Mouse (Mus musculus) liver, embryonic 15.5 days (tissue): ENCODE results near the gene Ccl12. TPM values are rescaled to one million over a fixed set of nuclear protein-coding genes. Genes with fewer than 3 reads are reported as not detected.

ENCODE experiments used
- ATAC-seq: fragments of 200-750 bp; cut with Nextera tagmentation; 2 replicates; pipeline ENCODE4 v1.8.0; 2017; ENCODE audit warnings: moderate number of reproducible peaks, mild to moderate bottlenecking, moderate library complexity; ENCODE audit not compliant: insufficient read depth
- H3K27ac ChIP-seq: fragments of 300-500 bp; sonication (generic); replicated peaks from 2 replicates; pipeline ENCODE4 v1.5.1; 2015; ENCODE audit warnings: mild to moderate bottlenecking, inconsistent platforms
- H3K27me3 ChIP-seq: fragments of 300-500 bp; sonication (generic); 2 replicates; pipeline ENCODE4 v1.6.1; 2015; ENCODE audit warnings: mild to moderate bottlenecking, inconsistent platforms
- H3K36me3 ChIP-seq: fragments of 300-500 bp; sonication (generic); replicated peaks from 2 replicates; pipeline ENCODE4 v1.6.1; 2015; ENCODE audit warnings: moderate library complexity, mild to moderate bottlenecking, inconsistent platforms
- H3K4me1 ChIP-seq: fragments of 300-500 bp; sonication (generic); replicated peaks from 2 replicates; pipeline ENCODE4 v1.6.1; 2015; ENCODE audit warnings: inconsistent platforms
- H3K4me2 ChIP-seq: fragments of 300-500 bp; sonication (generic); 2 replicates; pipeline ENCODE4 v1.6.1; 2015; ENCODE audit warnings: moderate library complexity, mild to moderate bottlenecking, inconsistent platforms
- H3K4me3 ChIP-seq: fragments of 300-500 bp; sonication (generic); replicated peaks from 2 replicates; pipeline ENCODE4 v1.5.1; 2015; ENCODE audit warnings: mild to moderate bottlenecking, inconsistent platforms
- H3K9ac ChIP-seq: fragments of 300-500 bp; sonication (generic); 2 replicates; pipeline ENCODE4 v1.6.1; 2015; ENCODE audit warnings: moderate library complexity, mild to moderate bottlenecking, inconsistent platforms
- H3K9me3 ChIP-seq: fragments of 300-500 bp; sonication (generic); replicated peaks from 2 replicates; pipeline ENCODE4 v1.6.1; 2016; ENCODE audit warnings: inconsistent platforms
- WGBS: fragments of 180-500 bp; shearing (Covaris S2); methylation state at CpG from one replicate; pipeline ENCODE4 v1.1.7; 2015; ENCODE audit warnings: mixed read lengths; ENCODE audit not compliant: insufficient replicate concordance; 5-methylcytosine and 5-hydroxymethylcytosine counted together
- polyA plus RNA-seq: library from polyadenylated mRNA; unstranded; fragments of >200 nt; fragmentation: Nextera tagmentation; extraction: Ambion mirVana; gene quantifications from 2 replicates; pipeline ENCODE4 v1.2.1, GENCODE M21; 2015

Ccl12 gene
- polyA plus RNA-seq, 1 experiment from 2014 or later, result 0.53 TPM

DNA sequence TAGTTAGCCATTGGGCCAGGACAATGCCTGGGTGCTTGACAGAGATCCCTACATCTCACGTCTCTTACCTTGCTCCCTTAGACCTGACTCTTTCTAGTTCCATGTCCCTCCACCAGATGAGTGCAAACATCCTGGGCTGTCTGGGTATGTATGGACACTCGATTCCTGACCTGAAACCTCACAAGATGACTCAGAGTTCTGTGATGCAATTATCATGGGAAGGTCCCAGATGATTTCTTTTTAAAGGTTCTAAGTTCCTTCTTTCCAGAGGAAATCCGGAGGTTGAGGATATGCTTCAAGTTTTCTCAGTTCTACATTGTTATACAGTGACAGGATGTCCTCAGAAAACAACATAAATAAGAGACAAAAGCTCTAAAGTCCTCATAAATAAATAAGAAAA is 20.8 kb upstream of the Ccl12 start:
- Histone ChIP-seq H3K9ac (no peak overlapping the region), H3K27me3 (no peaks in the 10 kb centered on the region), H3K36me3 (no peaks in the 10 kb centered on the region), H3K4me3 (no peak overlapping the region), H3K4me2 (no peak overlapping the region), H3K4me1 (no peaks in the 10 kb centered on the region), H3K27ac (no peak overlapping the region), H3K9me3 (no peaks in the 10 kb centered on the region)
- ATAC-seq, result no peak
- WGBS, result 42% methylated on average over 3 of the region's 3 CpGs

DNA sequence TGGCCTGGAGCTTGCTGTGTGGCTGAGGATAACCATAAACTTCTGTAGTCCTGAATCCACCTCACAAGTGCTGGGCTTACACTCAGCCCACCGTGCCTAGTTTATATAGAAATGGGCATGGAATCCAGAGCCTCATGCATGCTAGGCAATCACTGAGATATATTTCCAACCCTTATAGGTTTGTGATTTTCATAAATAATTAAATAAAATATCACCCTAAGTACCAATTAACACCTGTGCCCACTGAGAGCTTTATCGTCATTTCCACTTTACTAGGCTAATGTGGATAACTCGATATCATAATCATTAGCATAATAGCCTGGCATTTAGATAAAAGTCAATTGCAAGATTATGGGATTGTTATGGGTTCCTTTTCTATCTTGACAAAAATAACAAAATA is 17.3 kb upstream of the Ccl12 start:
- 71% methylated on average over 3 of the region's 3 CpGs for WGBS
- Histone ChIP-seq H3K36me3 (no peaks in the 10 kb centered on the region), H3K4me2 (no peak overlapping the region), H3K27me3 (no peaks in the 10 kb centered on the region), H3K4me1 (no peaks in the 10 kb centered on the region), H3K4me3 (no peak overlapping the region), H3K9ac (no peak overlapping the region), H3K27ac (no peak overlapping the region), H3K9me3 (no peaks in the 10 kb centered on the region)
- no peak for ATAC-seq

- 56% methylated on average over 10 of the region's 10 CpGs for WGBS
- no peak overlapping the region for H3K9ac ChIP-seq
- H3K4me2 ChIP-seq, result no peak overlapping the region
- H3K27me3 ChIP-seq, result no peaks in the 10 kb centered on the region
- H3K4me3 ChIP-seq, result no peak overlapping the region
- H3K27ac ChIP-seq, result no peak overlapping the region
- H3K9me3 ChIP-seq, result no peaks in the 10 kb centered on the region
- ATAC-seq, result no peak
- H3K36me3 ChIP-seq, result no peaks in the 10 kb centered on the region
- H3K4me1 ChIP-seq, result no peaks in the 10 kb centered on the region
These were observed 1.9 kb upstream of the Ccl12 start for GRCm38 (mm10) chr11:82099511-82100323.

GRCm38 (mm10) chr11:82101087-82101486 is 558 bp upstream of the Ccl12 start:
- Histone ChIP-seq H3K4me1 (no peaks in the 10 kb centered on the region), H3K4me3 (no peak overlapping the region), H3K4me2 (no peak overlapping the region), H3K27me3 (no peaks in the 10 kb centered on the region), H3K9ac (no peak overlapping the region), H3K27ac (no peak overlapping the region), H3K9me3 (no peaks in the 10 kb centered on the region), H3K36me3 (no peaks in the 10 kb centered on the region)
- WGBS, result 65% methylated on average over 4 of the region's 4 CpGs
- ATAC-seq, result no peak

DNA sequence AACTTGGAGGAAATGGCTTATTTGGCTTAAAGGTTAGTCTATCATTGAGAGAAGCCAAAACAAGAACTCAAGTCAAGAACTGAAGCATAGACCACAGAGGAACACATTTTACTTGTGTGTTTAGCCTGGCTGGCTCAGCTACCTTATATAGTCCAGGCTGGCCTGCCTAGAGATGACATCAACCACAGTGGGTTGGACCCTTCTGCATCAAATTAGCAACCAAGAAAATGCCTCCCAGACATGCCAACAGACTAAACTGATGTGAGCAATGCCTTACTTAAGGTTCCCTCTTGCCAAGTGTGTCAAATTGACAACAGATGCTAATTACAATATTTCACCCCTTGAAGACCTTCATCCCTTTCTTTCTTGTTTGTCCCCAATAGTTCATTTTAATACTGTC is 8.0 kb downstream of the Ccl12 start:
- no peaks in the 10 kb centered on the region for H3K9me3 ChIP-seq
- no peak overlapping the region for H3K9ac ChIP-seq
- no peak overlapping the region for H3K4me2 ChIP-seq
- no peak overlapping the region for H3K4me3 ChIP-seq
- no peak for ATAC-seq
- H3K4me1 ChIP-seq, result no peaks in the 10 kb centered on the region
- no peak overlapping the region for H3K27ac ChIP-seq
- no peaks in the 10 kb centered on the region for H3K27me3 ChIP-seq
- no peaks in the 10 kb centered on the region for H3K36me3 ChIP-seq

DNA sequence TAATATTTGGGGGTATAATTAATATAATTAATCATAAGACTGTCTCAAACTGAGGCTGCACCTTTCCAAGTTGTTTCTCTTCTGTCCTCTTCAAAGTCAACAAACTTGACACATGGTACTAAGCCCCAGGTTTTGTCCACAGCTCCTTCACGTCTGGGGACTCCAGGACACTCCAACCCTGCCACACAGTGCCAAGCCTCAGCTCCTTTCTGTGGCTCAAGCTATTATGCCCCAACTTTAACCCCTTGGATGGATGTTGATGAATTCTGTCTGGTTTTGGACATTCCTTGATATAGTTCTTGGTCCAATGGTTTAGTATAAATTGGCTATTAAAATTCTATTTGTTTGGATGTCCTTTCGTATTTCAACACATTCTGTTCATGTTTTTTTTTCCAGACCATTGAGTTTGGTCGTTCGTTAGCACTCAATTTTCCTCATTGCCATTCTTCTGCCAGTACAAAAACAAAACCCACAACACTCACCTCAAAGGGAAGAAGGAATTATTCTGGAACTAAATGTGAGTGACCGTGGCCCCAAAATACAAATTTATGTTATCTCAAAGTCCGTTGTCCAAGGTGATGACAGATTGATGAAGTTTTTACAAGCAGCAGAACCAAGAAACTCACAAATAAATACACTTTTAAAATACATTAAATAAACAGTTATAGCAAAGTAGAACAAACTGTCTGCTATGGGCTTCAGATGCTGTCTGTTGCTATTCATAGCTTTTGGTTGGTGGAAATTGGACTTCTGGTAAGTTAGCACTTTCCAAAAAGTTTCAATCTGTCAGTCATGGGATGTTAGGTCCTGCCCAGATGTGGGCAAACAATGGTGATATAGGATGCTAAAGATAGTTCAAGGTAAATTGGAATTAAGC is 9.0 kb downstream of the Ccl12 start:
- Histone ChIP-seq H3K4me2 (no peak overlapping the region), H3K9ac (no peak overlapping the region), H3K4me3 (no peak overlapping the region), H3K36me3 (no peaks in the 10 kb centered on the region), H3K27ac (no peak overlapping the region), H3K9me3 (no peaks in the 10 kb centered on the region), H3K4me1 (no peaks in the 10 kb centered on the region), H3K27me3 (no peaks in the 10 kb centered on the region)
- ATAC-seq, result no peak
- 53% methylated on average over 6 of the region's 6 CpGs for WGBS

- Histone ChIP-seq H3K4me1 (no peaks in the 10 kb centered on the region), H3K9ac (no peak within 1 kb of the TSS), H3K9me3 (no peaks in the 10 kb centered on the region), H3K4me2 (no peak within 1 kb of the TSS), H3K4me3 (no peak within 1 kb of the TSS), H3K27ac (no peak within 1 kb of the TSS), H3K27me3 (no peaks in the 10 kb centered on the region), H3K36me3 (no peaks in the 10 kb centered on the region)
- WGBS, result 51% methylated on average over 3 of the region's 3 CpGs
- ATAC-seq, result no peak
These were observed 13.2 kb downstream of the Ccl12 start, which contains the start of gene Ccl8 for GRCm38 (mm10) chr11:82114885-82115284. Ccl8 (plus strand) TSS chr11:82115185.

GRCm38 (mm10) chr11:82116041-82116440 is 14.4 kb downstream of the Ccl12 start:
- Histone ChIP-seq H3K9ac (no peak overlapping the region), H3K36me3 (no peaks in the 10 kb centered on the region), H3K27ac (no peak overlapping the region), H3K9me3 (no peaks in the 10 kb centered on the region), H3K4me1 (no peaks in the 10 kb centered on the region), H3K4me3 (no peak overlapping the region), H3K27me3 (no peaks in the 10 kb centered on the region), H3K4me2 (no peak overlapping the region)
- no peak for ATAC-seq
- WGBS, result 48% methylated on average over 3 of the region's 3 CpGs

DNA sequence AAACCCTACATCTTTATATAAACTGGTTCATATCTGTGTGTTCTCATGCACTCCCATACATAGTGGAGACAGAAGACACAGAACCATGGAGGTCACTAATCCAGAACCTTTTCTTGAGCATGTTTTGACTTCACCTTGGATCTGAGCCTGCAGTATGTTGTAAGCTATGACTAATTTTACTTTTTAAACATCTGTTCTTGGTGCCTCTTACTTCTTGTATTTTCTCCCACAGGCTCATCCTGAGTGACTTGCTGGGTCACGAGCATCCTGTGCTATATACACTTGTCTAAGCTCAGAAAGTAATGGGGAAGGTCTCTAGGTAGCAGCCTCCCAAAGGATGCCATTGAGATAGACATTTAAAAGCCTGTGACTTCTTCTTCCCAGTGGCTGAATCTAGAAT is 31.3 kb downstream of the Ccl12 start:
- no peak for ATAC-seq
- 37% methylated on average over 1 of the region's 1 CpGs for WGBS
- H3K9me3 ChIP-seq, result no peaks in the 10 kb centered on the region
- H3K36me3 ChIP-seq, result no peaks in the 10 kb centered on the region
- H3K27ac ChIP-seq, result no peak overlapping the region
- no peak overlapping the region for H3K9ac ChIP-seq
- H3K4me2 ChIP-seq, result no peak overlapping the region
- no peak overlapping the region for H3K4me3 ChIP-seq
- H3K4me1 ChIP-seq, result no peaks in the 10 kb centered on the region
- H3K27me3 ChIP-seq, result no peaks in the 10 kb centered on the region

DNA sequence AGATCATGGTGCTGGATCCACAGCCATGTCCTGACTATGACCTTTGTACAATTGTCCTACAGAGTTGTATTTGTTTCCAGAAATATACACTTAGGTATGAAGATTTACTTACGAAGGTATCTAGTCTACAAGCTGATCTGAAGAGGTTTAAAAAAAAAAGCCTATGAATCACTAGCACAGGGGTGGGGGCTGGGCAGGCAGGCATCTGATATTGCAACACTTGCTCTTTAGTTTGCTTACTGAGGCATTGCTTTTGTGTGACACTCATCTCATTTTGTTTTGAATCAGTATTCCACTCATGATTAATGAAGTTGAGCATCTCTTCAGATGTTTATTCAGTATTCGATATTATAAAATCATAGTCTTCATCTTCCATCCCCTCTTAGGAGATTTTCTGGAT is 34.6 kb downstream of the Ccl12 start:
- no peaks in the 10 kb centered on the region for H3K27me3 ChIP-seq
- H3K4me2 ChIP-seq, result no peak overlapping the region
- no peaks in the 10 kb centered on the region for H3K9me3 ChIP-seq
- WGBS, result 54% methylated on average over 2 of the region's 2 CpGs
- no peaks in the 10 kb centered on the region for H3K4me1 ChIP-seq
- no peaks in the 10 kb centered on the region for H3K36me3 ChIP-seq
- no peak overlapping the region for H3K27ac ChIP-seq
- ATAC-seq, result no peak
- H3K9ac ChIP-seq, result no peak overlapping the region
- no peak overlapping the region for H3K4me3 ChIP-seq

DNA sequence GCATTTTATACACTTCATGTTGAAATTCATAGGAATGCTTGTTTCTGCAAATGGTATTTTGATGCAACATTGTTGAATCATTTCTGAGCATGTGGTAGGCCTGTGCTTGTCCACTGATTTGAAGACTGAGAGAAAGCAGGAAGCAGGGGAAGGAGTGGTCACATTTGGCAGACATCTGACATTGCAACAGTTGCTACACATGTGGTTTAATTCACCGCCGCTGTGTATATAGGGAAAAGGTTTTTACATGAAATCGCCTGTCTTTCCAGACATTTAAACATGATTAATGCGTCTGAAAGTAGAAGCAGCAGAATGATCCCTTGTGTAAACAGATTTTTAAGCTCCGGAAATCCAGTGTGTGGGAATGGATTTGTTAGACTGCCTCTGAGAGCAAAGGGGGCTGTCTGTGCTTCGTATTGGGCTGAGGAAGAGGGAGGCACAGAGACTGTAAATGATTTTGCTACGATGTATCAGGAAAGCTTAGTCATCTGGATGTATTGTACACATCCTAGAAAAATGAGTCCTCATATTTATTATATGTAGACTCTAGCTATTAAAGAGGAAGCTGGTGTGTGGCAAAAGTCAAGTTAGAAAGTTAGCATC is 37.9 kb downstream of the Ccl12 start:
- Histone ChIP-seq H3K9ac (no peak overlapping the region), H3K36me3 (no peaks in the 10 kb centered on the region), H3K27me3 (no peaks in the 10 kb centered on the region), H3K4me1 (no peaks in the 10 kb centered on the region), H3K9me3 (no peaks in the 10 kb centered on the region), H3K27ac (no peak overlapping the region), H3K4me3 (no peak overlapping the region), H3K4me2 (no peak overlapping the region)
- 53% methylated on average over 7 of the region's 7 CpGs for WGBS
- no peak for ATAC-seq
